Mouse (Mus musculus) adipose tissue, adult 10 weeks (tissue): Measurements from ENCODE around the gene Sprr3. TPM values are rescaled to one million over a fixed set of nuclear protein-coding genes. Genes with fewer than 3 reads are reported as not detected.

Source experiments
- polyA plus RNA-seq: library from polyadenylated mRNA; stranded (reverse); fragments of 350-450 nt; fragmentation: Illumina TruSeq; extraction: RNeasy Lipid Tissue Mini Kit (QIAGEN cat#74804); gene quantifications from one replicate; pipeline ENCODE4 v1.2.3, GENCODE M21; 2014; ENCODE audit warnings: low read depth, low replicate concordance

Sprr3 gene
- not detected for polyA plus RNA-seq

GRCm38 (mm10) chr3:92458620-92459019 is at the start of gene Sprr3:
Gene Sprr3, minus strand, starts transcription at chr3:92458720.

DNA sequence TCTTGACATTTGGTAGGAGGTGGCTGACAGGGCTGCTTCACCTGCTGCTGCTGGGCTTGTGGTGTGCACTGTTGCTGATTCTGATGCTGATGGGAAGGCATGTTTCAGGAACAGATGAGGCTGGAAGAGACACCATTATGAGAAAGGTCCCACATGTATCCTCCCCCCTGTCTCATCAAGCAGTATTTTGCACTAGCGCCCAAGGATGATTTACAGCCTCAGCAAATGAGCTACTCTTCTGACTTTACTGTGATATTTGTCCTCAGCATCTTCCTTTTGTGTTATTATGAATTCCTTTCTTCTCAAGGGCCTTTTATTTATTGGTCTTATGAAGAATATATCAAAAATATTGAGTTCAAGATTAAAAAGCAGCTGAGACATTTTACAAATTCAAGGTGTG is 41.9 kb upstream of the Sprr3 start, which contains the start of gene Sprr4:
TSS of gene Sprr4 (minus strand) at position 101 of the 400 bp plus-strand sequence.

DNA sequence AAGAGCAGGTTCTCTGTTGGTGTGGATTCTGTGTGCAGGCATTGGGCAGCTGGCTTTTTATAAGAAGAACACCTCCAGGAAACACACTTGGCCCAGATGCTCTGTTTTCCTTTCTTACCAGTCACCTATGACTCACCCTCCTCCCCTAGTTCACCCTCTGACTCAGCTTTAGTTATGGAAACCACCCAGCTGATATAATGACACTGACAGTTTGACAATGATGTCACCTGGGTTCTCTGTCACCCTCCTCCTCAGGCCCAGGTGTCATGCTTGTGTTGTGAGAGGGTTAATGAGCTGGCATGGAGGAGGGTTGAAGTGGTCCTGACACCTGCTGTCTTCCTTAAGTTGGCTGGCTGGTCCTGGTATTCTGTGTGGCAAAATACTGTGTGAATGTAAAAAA is 27.3 kb upstream of the Sprr3 start, which contains the start of gene Sprr1a:
TSS of gene Sprr1a (minus strand) at position 33 of the 400 bp plus-strand sequence.

GRCm38 (mm10) chr3:92438689-92439088 is 19.8 kb downstream of the Sprr3 start, which contains the start of gene Sprr1b:
Gene Sprr1b, minus strand, starts transcription at chr3:92438789.

GRCm38 (mm10) chr3:92432282-92432681 is 26.2 kb downstream of the Sprr3 start, which contains the start of gene Sprr2k:
Gene Sprr2k, plus strand, starts transcription at chr3:92432582.

DNA sequence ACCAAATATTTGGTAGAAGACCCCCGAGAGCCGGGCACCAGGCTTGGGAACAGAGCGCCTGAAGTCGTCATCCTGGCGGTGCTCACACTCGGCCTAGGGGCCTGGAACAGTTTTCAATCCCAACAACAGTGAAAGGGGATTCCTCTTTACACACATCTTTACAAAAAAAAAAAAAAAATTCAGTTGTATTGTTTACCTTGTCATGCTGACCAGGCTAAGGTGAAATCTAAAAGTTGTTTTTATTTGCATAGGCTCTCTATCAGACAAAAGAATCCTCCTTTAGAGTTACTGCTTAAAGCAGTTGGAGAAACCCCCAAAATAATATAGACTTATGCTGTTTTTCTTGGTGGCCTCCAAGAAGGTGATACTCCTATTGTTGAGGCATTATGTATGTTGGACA is 29.2 kb downstream of the Sprr3 start, which contains the start of gene Gm9774:
TSS of gene Gm9774 (minus strand) at position 101 of the 400 bp plus-strand sequence.

DNA sequence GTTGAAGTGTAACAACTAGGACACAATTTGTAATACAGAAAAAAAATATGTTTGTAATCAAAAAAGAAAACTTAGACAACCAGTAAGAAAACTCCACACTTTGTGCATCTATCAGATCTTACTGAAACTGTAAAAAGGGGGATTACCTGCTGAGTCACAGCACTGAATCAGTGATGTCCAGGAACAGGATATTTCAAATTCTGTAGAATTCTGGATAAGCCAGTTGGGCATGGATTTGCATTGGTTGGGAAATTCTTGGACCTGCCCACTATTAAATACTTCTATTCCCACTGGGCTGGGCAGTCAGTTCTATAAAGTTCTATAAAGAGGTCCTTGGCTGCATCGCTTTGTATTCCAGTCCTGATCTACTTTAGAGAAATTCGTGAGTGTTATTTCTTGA is 40.7 kb downstream of the Sprr3 start, which contains the start of gene Sprr2j-ps:
TSS of gene Sprr2j-ps (plus strand) at position 301 of the 400 bp plus-strand sequence.

DNA sequence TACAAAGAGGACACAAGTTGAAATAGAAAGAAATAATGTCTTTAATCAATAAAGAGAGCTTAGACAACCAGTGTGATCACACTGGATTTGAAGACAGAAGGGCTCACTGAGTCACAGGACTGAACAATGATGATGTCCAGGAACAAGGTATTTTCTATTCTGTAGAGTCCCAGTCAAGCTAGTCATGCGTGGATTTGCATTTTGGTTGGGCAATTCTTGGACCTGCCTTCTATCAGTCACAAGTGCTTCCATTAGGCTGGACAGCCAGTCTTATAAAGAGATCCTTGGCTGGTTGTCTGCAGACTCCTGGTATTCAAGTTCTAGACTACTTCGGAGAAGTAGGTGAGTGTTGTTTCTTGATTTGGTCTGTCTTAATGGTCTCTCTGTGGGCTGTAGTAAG is 50.8 kb downstream of the Sprr3 start, which contains the start of gene Sprr2i:
TSS of gene Sprr2i (plus strand) at position 301 of the 400 bp plus-strand sequence.

Other genes with a start within 250 kb of the Sprr3 start
- not detected for gene Sprr2a1, start 242.9 kb downstream of the Sprr3 start, polyA plus RNA-seq
- gene Sprr2a2, start 242.8 kb downstream of the Sprr3 start, polyA plus RNA-seq, result 0.83 TPM
- not detected for gene Sprr2a3, start 173.3 kb downstream of the Sprr3 start, polyA plus RNA-seq
- gene Sprr2b, start 142.1 kb downstream of the Sprr3 start, polyA plus RNA-seq, result not detected
- gene Sprr2d, start 119.6 kb downstream of the Sprr3 start, polyA plus RNA-seq, result not detected
- not detected for gene Sprr2e, start 106.6 kb downstream of the Sprr3 start, polyA plus RNA-seq
- gene Sprr2f, start 93.5 kb downstream of the Sprr3 start, polyA plus RNA-seq, result not detected
- gene Sprr2h, start 73.0 kb downstream of the Sprr3 start, polyA plus RNA-seq, result not detected
- not detected for gene Sprr2i, start 50.7 kb downstream of the Sprr3 start, polyA plus RNA-seq
- not detected for gene Sprr2j-ps, start 40.6 kb downstream of the Sprr3 start, polyA plus RNA-seq
- gene Gm9774, start 29.3 kb downstream of the Sprr3 start, polyA plus RNA-seq, result 4.8 TPM
- gene Sprr2k, start 26.1 kb downstream of the Sprr3 start, polyA plus RNA-seq, result not detected
- gene Sprr1b, start 19.9 kb downstream of the Sprr3 start, polyA plus RNA-seq, result not detected
- not detected for gene Sprr1a, start 27.2 kb upstream of the Sprr3 start, polyA plus RNA-seq
- not detected for gene Sprr4, start 41.8 kb upstream of the Sprr3 start, polyA plus RNA-seq
- not detected for gene 2310046K23Rik, start 75.8 kb upstream of the Sprr3 start, polyA plus RNA-seq
- not detected for gene Ivl, start 115.0 kb upstream of the Sprr3 start, polyA plus RNA-seq
- gene Smcp, start 130.3 kb upstream of the Sprr3 start, polyA plus RNA-seq, result 191 TPM
- gene 2210017I01Rik, start 148.8 kb upstream of the Sprr3 start, polyA plus RNA-seq, result not detected
- not detected for gene Lce6a, start 162.9 kb upstream of the Sprr3 start, polyA plus RNA-seq
- gene Lce1a1, start 189.6 kb upstream of the Sprr3 start, polyA plus RNA-seq, result not detected
- not detected for gene Lce1b, start 198.2 kb upstream of the Sprr3 start, polyA plus RNA-seq
- gene Lce1a2, start 211.6 kb upstream of the Sprr3 start, polyA plus RNA-seq, result not detected
- gene Lce1c, start 220.5 kb upstream of the Sprr3 start, polyA plus RNA-seq, result not detected
- gene Lce1d, start 228.5 kb upstream of the Sprr3 start, polyA plus RNA-seq, result not detected